Mouse (Mus musculus): ENCODE results near the gene Nrxn3. TPM values are rescaled to one million over a fixed set of nuclear protein-coding genes. Genes with fewer than 3 reads are reported as not detected.

The Nrxn3 gene
- polyA plus RNA-seq, 1 experiment from 2014 or later: 29.2 TPM

- H3K4me2 ChIP-seq (ENCODE audit: low read depth): no peak overlapping the region
- 69% methylated on average over 4 of the region's 4 CpGs for WGBS
- no peak overlapping the region for H3K27ac ChIP-seq (ENCODE audit: low read depth, low read length)
- DNase-seq (ENCODE audit: low spot score) (no peak), ATAC-seq (ENCODE audit: insufficient read depth, low FRiP score, low TSS enrichment) (no peak)
- no peak overlapping the region for H3K4me3 ChIP-seq (ENCODE audit: low read depth, low read length)
- H3K36me3 ChIP-seq (ENCODE audit: control insufficient read depth, insufficient read depth, low read length): no peaks in the 10 kb centered on the region
- H3K9ac ChIP-seq (ENCODE audit: low read length): no peak overlapping the region
- no peaks in the 10 kb centered on the region for H3K4me1 ChIP-seq (ENCODE audit: control insufficient read depth, insufficient read depth, low read length)
- no peaks in the 10 kb centered on the region for H3K9me3 ChIP-seq (ENCODE audit: control insufficient read depth, low read length)
- H3K27me3 ChIP-seq (ENCODE audit: control insufficient read depth, insufficient read depth, low read length): no peaks in the 10 kb centered on the region
Observed at GRCm38 (mm10) chr12:89553223-89553880, 830.7 kb downstream of the Nrxn3 start.

GRCm38 (mm10) chr12:89554171-89554570, 831.5 kb downstream of the Nrxn3 start:
- ATAC-seq (ENCODE audit: insufficient read depth, low FRiP score, low TSS enrichment) (no peak), DNase-seq (ENCODE audit: low spot score) (no peak)
- Histone ChIP-seq H3K36me3 (ENCODE audit: control insufficient read depth, insufficient read depth, low read length) (no peaks in the 10 kb centered on the region), H3K4me3 (ENCODE audit: low read depth, low read length) (no peak overlapping the region), H3K9ac (ENCODE audit: low read length) (no peak overlapping the region), H3K27me3 (ENCODE audit: control insufficient read depth, insufficient read depth, low read length) (no peaks in the 10 kb centered on the region), H3K27ac (ENCODE audit: low read depth, low read length) (no peak overlapping the region), H3K4me1 (ENCODE audit: control insufficient read depth, insufficient read depth, low read length) (no peaks in the 10 kb centered on the region), H3K9me3 (ENCODE audit: control insufficient read depth, low read length) (no peaks in the 10 kb centered on the region), H3K4me2 (ENCODE audit: low read depth) (no peak overlapping the region)
- 88% methylated on average over 2 of the region's 2 CpGs for WGBS

- Histone ChIP-seq H3K27me3 (ENCODE audit: control insufficient read depth, insufficient read depth, low read length) (no peaks in the 10 kb centered on the region), H3K9me3 (ENCODE audit: control insufficient read depth, low read length) (no peaks in the 10 kb centered on the region), H3K4me2 (ENCODE audit: low read depth) (no peak overlapping the region), H3K36me3 (ENCODE audit: control insufficient read depth, insufficient read depth, low read length) (no peaks in the 10 kb centered on the region), H3K4me3 (ENCODE audit: low read depth, low read length) (no peak overlapping the region), H3K4me1 (ENCODE audit: control insufficient read depth, insufficient read depth, low read length) (no peaks in the 10 kb centered on the region), H3K9ac (ENCODE audit: low read length) (no peak overlapping the region), H3K27ac (ENCODE audit: low read depth, low read length) (no peak overlapping the region)
- ATAC-seq (ENCODE audit: insufficient read depth, low FRiP score, low TSS enrichment) (no peak), DNase-seq (ENCODE audit: low spot score) (no peak)
- 84% methylated on average over 2 of the region's 2 CpGs for WGBS
Observed at GRCm38 (mm10) chr12:89554740-89555430, 832.2 kb downstream of the Nrxn3 start.

GRCm38 (mm10) chr12:89558921-89559320, 836.2 kb downstream of the Nrxn3 start:
- ATAC-seq (ENCODE audit: insufficient read depth, low FRiP score, low TSS enrichment) (no peak), DNase-seq (ENCODE audit: low spot score) (no peak)
- Histone ChIP-seq H3K4me1 (ENCODE audit: control insufficient read depth, insufficient read depth, low read length) (no peaks in the 10 kb centered on the region), H3K36me3 (ENCODE audit: control insufficient read depth, insufficient read depth, low read length) (no peaks in the 10 kb centered on the region), H3K9me3 (ENCODE audit: control insufficient read depth, low read length) (no peaks in the 10 kb centered on the region), H3K4me2 (ENCODE audit: low read depth) (no peak overlapping the region), H3K9ac (ENCODE audit: low read length) (no peak overlapping the region), H3K4me3 (ENCODE audit: low read depth, low read length) (no peak overlapping the region), H3K27me3 (ENCODE audit: control insufficient read depth, insufficient read depth, low read length) (no peaks in the 10 kb centered on the region), H3K27ac (ENCODE audit: low read depth, low read length) (no peak overlapping the region)
- WGBS: 80% methylated on average over 1 of the region's 1 CpGs

- ATAC-seq (ENCODE audit: insufficient read depth, low FRiP score, low TSS enrichment): no peak
- 75% methylated on average over 4 of the region's 4 CpGs for WGBS
- no peaks in the 10 kb centered on the region for H3K4me1 ChIP-seq (ENCODE audit: control insufficient read depth, insufficient read depth, low read length)
Observed at GRCm38 (mm10) chr12:89561989-89562565, 839.4 kb downstream of the Nrxn3 start.

GRCm38 (mm10) chr12:89568723-89569377, 846.2 kb downstream of the Nrxn3 start:
- peak; percentile 16 for DNase-seq (ENCODE audit: low spot score)
- Histone ChIP-seq H3K9me3 (ENCODE audit: control insufficient read depth, low read length) (no peaks in the 10 kb centered on the region), H3K4me2 (ENCODE audit: low read depth) (no peak overlapping the region), H3K9ac (ENCODE audit: low read length) (no peak overlapping the region), H3K4me3 (ENCODE audit: low read depth, low read length) (no peak overlapping the region), H3K36me3 (ENCODE audit: control insufficient read depth, insufficient read depth, low read length) (no peaks in the 10 kb centered on the region), H3K27me3 (ENCODE audit: control insufficient read depth, insufficient read depth, low read length) (no peaks in the 10 kb centered on the region), H3K27ac (ENCODE audit: low read depth, low read length) (no peak overlapping the region), H3K4me1 (ENCODE audit: control insufficient read depth, insufficient read depth, low read length) (no peaks in the 10 kb centered on the region)
- WGBS: 68% methylated on average over 6 of the region's 6 CpGs
- no peak for ATAC-seq (ENCODE audit: insufficient read depth, low FRiP score, low TSS enrichment)

More at GRCm38 (mm10) chr12:89561989-89562565, 839.4 kb downstream of the Nrxn3 start:
- Histone ChIP-seq H3K9me3 (ENCODE audit: control insufficient read depth, low read length) (no peaks in the 10 kb centered on the region), H3K4me2 (ENCODE audit: low read depth) (no peak overlapping the region), H3K9ac (ENCODE audit: low read length) (no peak overlapping the region), H3K27ac (ENCODE audit: low read depth, low read length) (no peak overlapping the region), H3K36me3 (ENCODE audit: control insufficient read depth, insufficient read depth, low read length) (no peaks in the 10 kb centered on the region), H3K27me3 (ENCODE audit: control insufficient read depth, insufficient read depth, low read length) (no peaks in the 10 kb centered on the region), H3K4me3 (ENCODE audit: low read depth, low read length) (no peak overlapping the region)
- DNase-seq (ENCODE audit: low spot score): no peak

GRCm38 (mm10) chr12:89592459-89592858, 869.8 kb downstream of the Nrxn3 start:
- H3K4me1 ChIP-seq (ENCODE audit: control insufficient read depth, insufficient read depth, low read length): no peaks in the 10 kb centered on the region
- H3K27me3 ChIP-seq (ENCODE audit: control insufficient read depth, insufficient read depth, low read length): no peaks in the 10 kb centered on the region
- no peak overlapping the region for H3K4me3 ChIP-seq (ENCODE audit: low read depth, low read length)
- ATAC-seq (ENCODE audit: insufficient read depth, low FRiP score, low TSS enrichment) (no peak), DNase-seq (ENCODE audit: low spot score) (no peak)
- H3K27ac ChIP-seq (ENCODE audit: low read depth, low read length): no peak overlapping the region
- no peaks in the 10 kb centered on the region for H3K9me3 ChIP-seq (ENCODE audit: control insufficient read depth, low read length)
- no peaks in the 10 kb centered on the region for H3K36me3 ChIP-seq (ENCODE audit: control insufficient read depth, insufficient read depth, low read length)
- H3K9ac ChIP-seq (ENCODE audit: low read length): no peak overlapping the region
- 80% methylated on average over 4 of the region's 4 CpGs for WGBS
- no peak overlapping the region for H3K4me2 ChIP-seq (ENCODE audit: low read depth)

GRCm38 (mm10) chr12:89613670-89614069, 891.0 kb downstream of the Nrxn3 start:
- Histone ChIP-seq H3K27me3 (ENCODE audit: control insufficient read depth, insufficient read depth, low read length) (no peaks in the 10 kb centered on the region), H3K27ac (ENCODE audit: low read depth, low read length) (no peak overlapping the region), H3K36me3 (ENCODE audit: control insufficient read depth, insufficient read depth, low read length) (no peaks in the 10 kb centered on the region), H3K9ac (ENCODE audit: low read length) (no peak overlapping the region), H3K9me3 (ENCODE audit: control insufficient read depth, low read length) (no peaks in the 10 kb centered on the region), H3K4me2 (ENCODE audit: low read depth) (no peak overlapping the region), H3K4me3 (ENCODE audit: low read depth, low read length) (no peak overlapping the region), H3K4me1 (ENCODE audit: control insufficient read depth, insufficient read depth, low read length) (no peaks in the 10 kb centered on the region)
- WGBS: 70% methylated on average over 2 of the region's 2 CpGs
- DNase-seq (ENCODE audit: low spot score) (no peak), ATAC-seq (ENCODE audit: insufficient read depth, low FRiP score, low TSS enrichment) (no peak)
